Mouse (Mus musculus) cerebellum, adult 8-10 months (tissue): ENCODE measurements around the gene Enthd1.
"Not testable (repeated sequence)": the region's sequence is repeated elsewhere in the genome, so short reads cannot be mapped to it uniquely, and the experiment has no call there.

ENCODE experiments used
- DNase-seq: peaks from one replicate; pipeline ENCODE4 v3.0.0; 2022

Gene Enthd1

DNA sequence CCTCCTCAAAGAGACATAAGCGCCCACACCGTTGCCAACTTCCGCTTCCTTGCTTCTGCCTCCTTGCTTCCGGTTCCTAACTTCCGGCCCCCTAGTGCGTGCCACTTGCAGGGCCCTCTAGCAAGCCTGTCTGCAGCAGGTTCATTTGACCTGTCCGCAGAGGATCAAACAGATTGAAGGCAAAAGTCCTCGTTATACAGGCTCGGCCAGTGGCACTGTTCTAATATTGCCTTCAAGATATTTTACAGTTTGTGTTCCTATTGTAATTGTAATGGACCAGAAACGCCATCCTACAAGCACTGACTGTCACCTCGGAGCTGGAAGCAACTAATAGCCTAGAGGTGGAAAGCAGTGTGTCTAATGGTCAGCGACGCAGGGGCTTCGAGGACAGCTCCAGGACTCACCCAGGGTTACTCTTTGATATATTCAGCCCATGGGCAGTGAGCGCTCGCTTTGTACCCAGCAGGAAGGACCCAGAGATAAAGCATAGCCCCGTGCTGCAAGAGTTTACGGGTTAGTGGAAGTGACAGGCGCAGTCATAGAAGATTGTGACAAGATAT, at the start of gene Enthd1:
Gene Enthd1, minus strand, starts transcription at position 51 of the 560 bp plus-strand sequence.
- no peak for DNase-seq

DNA sequence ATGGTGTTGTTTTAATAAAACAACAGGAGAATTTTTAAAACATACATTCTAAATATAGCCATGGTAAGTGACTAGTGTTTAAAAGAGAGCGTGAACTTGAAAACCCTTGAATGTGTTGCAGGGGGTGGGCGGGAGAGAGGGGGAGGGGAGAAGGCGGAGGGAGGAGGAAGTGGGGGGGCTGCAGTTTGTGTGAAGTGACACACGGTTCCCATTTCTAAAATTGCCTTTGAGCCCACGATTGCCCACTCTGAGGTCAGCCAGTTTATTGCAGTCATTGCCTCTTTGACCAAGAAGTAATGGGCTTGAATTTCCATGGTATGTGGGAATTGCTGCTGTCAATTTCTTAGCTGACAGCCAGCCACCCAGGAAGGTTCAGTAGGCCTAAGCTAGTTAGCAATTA, 48.9 kb upstream of the Enthd1 start:
- no peak for DNase-seq

DNA sequence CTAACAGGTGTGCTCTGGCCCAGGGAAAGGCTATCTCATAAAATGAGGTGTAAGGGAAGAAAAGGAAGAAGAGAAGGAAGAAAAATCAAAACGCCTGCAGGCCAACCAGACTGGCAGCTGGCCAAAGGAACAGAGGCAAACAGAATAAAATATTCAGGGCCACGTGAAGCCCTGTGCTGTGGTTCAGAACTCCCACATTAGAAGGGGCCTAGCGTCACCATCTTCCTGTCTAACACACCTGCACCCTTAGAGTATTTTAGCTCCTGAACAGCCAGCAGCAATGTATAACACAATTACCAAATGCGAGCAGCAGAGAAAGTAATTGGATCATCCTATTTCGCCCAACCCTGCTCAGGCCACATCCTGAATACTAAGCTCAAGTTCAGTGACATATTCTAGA, 46.5 kb upstream of the Enthd1 start:
- DNase-seq: no peak

DNA sequence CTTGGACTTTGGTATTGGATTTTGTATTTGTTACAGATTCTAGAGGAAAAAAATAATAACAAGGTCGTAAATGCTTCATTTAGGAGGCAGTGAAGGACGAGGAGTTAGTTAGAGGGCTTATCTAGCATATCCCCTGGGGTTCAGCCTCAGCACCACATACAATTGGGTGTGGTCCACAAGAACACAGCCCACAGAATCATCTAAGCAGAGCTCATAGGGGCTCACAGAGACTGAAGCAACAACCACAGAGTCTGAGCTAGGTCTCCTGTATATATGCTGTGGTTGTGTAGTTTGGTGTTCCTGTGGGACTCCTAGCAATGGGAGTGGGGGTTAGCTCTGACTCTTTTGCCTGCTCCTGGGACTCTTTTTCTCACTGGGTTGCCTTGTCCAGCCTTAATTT, 45.4 kb upstream of the Enthd1 start:
- DNase-seq: no peak

DNA sequence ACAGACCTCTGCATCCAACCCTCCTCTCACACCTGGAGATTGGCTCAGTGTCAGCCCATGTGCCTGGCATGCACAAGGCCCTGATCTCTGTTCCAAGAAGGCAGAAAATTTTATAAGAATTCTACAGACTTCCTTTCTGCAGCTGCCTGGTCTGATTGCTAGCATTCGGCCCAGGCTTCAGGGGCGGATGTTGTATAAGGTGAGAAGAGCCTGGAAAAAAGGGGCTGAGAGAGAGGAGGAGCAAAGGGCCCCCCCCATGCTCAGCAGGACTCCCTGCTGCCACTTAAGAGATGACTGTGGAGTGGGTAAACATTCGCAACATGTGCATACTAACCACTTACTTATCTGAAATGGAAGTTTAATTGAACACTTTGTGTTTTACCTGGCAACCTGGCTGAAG, 43.0 kb upstream of the Enthd1 start:
- DNase-seq: no peak

DNA sequence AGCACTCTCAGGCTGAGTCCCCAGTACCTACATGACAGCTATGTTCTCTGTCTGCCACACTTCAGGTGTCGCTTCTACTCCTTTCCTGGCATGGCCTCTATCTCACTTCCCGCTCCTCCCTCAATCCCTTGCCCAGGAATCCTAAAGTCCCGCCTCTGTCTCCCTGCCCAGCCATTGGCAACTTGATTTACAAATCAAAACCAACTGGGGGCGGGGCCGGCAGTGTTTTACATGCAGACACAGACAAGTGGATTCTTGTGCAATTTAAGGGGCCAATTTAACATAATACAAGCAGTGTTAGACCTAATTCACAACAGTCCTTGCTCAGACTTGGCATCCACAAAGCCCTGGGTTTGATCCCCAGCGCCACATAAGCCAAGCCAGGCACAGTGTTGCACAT, 39.1 kb upstream of the Enthd1 start:
- no peak for DNase-seq

DNA sequence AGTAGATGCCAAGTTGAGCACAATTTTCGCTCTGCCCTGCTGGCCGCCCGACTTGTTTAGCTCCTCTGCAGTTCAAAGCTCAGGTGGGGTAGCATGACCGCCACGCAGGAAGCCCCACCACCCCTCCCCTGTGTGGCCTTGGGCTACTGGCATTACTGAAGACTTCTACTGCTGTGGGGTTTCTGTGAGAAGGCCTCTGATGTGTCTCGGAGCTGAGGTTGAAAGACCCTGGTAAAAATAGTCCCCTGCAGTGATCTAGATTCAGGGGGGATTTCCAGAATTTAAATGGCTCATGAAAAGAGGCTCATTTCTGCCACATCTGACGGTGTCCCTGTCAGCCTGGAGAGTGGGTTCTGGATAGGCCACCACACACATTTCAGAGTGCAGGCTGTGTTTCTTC, 37.5 kb upstream of the Enthd1 start:
- no peak for DNase-seq

DNA sequence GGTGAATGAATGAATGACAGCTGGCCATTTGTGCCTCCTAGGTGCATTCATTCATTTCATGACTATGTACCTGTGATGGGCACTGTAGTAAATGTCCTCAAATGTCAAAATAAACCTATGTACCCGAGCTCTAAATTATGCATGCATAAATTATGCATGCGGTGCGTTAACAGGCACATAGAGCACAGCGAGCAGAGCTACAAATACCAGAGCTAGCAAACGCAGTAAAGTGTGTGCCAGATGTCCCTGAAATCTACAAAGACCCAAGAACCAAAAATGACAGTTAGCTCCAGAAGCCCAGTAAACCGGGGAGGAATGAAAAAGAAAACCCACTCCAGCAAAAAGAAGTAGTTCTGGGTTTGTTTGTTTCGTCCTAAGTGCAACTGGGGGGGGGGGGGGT, 36.5 kb upstream of the Enthd1 start:
- no peak for DNase-seq

DNA sequence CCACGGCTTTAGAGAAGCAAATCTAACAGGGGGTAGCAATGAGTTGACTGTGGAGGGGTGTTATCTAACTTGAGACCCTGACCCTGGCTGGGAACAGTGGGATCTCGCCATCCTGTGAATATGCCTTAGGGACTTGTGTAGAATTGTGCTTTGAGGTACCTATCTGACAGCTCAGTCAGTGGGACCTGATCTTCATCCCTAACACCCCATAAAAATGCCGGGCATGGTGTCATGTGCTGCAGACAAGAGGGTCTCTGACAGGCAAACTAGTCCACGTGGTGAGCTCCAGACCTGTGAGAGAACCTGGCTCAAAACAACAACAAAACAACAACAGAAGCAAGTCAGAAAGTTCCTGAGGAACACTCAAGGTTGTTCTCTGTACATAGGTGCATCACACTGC, 34.9 kb upstream of the Enthd1 start:
- no peak for DNase-seq

DNA sequence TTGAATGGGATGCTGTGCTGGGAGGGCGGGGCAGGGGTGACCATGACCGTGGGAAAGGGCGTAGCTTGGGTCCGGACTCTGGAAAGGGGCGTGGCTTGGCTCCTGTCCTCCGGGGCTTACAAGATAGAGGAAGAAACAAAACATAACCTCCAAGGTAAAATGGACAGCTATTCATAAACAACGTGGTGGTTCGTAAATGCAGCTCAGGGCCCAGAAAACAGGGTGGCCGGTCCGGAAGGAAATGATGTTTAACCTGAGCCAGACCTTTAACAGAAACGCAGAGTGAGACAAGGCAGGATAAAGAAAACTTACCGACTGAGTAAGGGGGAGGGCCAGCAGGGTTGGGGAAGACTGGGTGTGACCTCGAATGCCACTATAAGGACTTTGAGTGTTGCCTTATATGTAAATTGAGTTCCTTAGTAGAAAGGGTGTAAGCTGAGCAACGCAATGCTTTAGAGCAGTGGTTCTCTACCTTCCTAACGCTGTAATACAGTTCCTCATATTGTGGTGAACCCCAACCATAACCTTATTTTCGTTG, 34.3 kb upstream of the Enthd1 start:
- DNase-seq: no peak

DNA sequence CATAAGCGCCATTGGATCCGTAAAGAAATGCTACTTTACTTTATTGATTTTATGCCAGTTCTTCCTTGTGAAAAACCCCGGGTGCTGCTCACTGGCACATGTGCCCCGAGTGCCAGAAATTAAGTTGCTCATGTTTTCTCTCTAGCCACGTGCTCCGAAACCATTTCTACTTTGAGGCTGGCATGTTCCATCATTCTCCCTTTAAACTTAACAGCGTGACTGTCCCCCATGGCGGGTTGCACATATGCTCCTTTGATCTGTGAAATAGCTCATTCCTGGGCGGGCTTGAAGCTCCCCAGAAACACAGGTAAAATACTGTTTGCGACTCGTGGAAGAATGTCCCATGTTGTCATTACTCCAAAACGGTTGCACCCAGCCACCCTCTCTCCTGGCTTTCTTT, 33.8 kb upstream of the Enthd1 start:
- no peak for DNase-seq

DNA sequence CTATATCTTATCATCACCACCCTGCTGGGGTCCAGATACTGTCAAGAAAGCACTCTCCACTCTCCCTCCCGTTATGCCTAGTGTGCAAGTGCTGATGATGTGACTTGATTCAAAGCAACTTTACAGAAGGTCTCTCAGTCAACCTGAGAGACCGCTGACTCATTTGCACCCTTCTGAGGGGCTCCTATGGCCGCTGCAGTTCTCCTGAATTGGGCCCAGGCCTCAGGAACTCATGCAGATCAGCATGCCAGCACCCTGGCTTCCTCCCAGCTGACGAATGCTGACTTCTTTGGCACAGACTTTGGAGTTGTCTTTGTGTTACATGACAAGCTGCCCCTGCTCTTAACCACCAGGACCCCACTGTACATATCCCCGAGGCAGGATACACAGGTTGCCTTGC, 28.9 kb upstream of the Enthd1 start:
- DNase-seq: no peak

DNA sequence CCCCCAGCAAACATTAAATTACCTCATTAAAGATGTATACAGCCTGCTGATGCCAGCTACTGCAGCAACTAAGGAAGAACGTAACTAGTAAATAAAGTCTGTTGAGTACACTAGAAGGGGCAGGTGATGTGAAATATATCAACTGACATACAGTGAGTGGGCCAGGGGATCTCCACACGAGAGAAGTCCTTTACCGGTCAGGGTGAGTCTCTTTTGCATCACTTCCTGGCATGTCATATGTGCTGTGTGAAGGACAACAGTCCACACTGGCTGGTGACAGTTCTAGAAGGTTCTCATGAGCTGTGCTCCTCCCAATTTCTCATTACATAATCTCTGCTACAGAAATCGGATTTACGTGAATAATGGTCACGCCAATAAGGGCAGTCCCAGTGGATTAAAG, 27.8 kb upstream of the Enthd1 start:
- no peak for DNase-seq

DNA sequence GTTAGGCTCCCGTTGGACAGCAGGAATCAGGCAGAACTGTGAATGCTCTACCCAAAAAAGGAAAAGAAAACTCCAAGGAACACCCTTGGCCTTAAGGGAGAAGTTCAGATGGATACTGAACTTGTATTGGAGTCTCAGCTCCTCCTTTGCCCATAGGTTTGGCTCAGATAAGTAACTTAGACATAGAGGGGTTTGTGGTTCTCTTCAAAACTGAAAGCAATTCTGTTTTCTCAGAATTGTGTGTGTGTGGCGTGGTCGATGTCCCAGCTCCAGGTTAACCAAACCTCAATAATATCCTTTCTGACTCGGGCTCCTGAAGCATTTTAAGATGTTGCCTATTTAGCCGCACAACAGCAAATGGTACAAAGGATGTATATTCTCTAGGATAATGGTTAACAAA, 25.7 kb upstream of the Enthd1 start:
- DNase-seq: no peak

DNA sequence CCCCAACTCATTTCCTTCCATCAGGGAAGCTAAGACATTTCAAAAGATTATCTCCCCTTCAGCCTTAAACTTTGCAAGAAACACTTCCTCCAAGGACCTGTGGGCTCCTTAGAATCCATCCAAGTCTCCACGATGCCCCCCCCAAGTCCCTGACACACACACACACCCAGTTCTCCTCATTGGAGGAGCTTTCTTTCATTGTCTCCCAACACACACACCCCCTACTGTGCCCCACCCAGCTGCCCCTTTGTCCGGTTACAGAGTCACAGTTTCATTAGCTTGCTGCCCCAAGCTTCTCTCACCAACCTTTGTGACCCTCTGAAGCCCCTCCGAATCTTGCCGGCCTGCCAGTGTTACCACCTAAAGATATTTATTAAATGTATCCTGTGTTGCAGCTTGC, 21.3 kb upstream of the Enthd1 start:
- no peak for DNase-seq

DNA sequence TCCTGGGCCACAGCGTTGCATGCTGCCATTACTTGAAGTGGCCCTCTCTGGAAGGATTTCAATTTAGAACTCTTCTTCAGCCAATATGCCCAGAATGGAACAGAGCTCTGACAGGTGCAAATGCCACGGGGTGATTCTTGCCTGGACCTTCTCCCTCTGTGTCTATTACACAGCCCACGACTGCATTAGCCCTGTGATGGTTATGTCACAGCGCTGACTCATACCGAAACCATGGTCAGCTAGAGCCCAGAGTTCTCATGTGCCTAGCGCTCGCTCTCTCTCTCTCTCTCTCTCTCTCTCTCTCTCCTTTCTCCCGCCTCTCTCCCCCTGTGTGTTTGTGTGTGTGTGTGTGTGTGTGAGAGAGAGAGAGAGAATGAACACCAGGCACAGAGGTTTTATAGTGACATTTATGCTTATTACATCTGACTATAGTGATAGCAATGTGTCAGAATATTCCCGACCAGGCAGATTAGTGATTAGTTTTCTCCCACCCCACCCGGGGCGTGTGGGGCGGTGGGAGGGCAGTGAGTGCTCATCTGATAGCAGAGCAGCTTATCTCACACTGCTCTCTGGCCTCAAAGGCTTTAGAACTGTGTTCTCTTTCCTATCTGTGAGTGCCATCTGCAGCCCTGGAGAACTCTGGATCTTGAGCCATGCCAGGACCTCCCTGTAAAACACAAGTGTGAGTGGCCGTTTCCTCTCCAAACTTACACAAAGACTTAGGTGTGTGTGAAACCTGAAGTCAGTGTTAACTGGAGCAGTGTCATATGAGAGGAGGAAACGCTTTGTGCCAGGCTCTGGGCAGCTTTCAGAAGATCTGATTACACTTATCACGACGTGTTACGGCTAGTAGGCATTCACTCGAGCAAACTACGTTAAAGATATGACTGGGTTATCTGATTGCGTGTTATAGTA, 17.9 kb upstream of the Enthd1 start:
- DNase-seq: no peak

DNA sequence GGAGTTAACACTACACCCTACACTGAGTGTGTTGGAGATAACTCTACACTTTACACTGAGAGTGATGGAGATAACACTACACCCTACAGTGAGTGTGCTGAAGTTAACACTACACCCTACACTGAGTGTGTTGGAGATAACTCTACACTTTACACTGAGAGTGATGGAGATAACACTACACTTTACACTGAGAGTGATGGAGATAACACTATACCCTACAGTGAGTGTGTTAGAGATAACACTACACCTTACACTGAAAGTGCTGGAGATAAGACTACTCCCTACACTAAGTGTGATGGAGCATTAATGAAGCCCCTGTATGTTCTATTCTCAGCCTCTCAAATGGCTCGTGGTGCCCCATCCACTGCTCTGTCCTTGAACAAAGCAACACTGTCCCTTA, 15.6 kb upstream of the Enthd1 start:
- DNase-seq: not testable (repeated sequence)

DNA sequence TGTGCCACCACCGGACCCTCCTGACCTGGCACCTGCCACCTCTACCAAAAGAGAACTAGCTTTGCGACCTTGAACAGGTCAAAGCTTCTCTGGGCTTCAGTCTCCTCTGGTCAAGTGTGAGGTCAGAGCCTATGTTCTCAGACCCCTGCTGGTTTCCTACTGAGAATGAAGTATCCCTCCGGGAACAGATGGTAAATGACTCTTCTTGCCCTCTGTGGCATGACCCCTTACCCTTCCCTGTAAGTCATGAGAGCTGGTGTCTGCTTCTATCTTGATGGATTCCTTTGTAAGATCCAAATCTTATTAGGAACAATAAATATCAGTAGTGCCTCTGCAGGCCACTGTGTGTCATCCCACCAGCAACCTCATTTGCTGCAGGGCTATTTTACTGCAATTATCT, 14.2 kb upstream of the Enthd1 start:
- no peak for DNase-seq

DNA sequence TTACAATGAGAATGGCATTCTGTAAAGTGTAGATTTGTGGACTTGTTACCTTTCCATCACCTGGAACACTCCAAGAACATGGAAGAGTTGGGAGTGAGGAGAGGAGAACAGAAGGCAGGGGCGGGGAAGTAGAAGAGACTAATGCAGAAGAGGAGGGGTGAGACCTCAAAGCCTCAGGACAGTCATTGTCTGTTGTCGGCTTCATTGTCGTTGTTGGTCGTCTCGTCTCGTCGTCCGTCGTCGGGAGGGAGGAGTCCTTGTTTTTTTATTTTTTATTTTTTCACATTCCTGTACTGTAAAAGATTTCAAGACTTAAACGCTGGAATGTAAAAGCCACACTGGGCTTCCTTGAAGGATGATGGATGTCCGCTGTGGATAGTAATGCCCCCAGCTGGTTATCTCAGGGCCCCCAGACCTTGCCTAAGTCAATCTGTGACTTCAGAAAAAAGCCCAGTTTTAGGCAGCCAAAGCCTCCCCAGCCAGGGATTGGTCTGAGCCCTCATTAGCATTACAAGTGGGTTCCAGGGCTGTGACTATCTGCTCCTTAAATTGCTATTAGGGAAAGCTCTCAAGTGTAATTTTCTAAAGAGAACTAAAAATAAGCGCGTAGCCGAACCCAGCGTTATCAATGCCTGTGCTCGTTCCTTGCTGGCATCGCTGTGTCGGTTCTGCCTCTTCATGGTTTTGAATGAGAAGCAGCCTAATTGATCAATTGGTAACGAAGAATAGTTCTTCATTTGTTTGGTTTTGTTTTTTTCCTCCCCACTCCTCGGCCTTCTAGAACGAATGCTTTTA, 12.4 kb upstream of the Enthd1 start:
- DNase-seq: no peak

DNA sequence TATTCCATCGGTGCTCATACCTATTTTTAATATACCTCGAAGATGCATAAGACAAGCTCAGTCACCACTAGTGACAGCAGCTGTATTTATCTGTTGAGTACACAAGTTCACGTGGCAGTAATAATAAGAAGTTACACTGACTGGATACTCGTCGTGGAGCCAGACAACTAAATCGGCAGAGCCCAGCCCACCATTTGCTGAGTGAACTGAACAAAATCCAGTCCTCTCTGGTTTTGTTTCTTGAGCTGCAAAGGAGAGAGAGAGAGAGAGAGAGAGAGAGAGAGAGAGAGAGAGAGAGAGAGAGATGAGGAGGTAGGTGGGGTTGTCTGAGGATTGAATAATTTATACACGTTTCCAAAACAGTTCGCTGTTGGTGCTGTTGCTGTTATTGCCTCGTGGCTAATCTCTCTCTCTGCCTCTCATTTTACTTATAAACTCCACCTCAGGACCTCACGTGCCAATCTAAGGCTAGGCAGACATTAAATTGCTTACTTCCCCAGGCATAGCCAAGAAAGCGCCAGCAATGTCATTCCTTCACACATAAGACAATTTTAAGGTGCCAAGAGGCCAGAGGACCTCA, 11.5 kb upstream of the Enthd1 start:
- DNase-seq: no peak

DNA sequence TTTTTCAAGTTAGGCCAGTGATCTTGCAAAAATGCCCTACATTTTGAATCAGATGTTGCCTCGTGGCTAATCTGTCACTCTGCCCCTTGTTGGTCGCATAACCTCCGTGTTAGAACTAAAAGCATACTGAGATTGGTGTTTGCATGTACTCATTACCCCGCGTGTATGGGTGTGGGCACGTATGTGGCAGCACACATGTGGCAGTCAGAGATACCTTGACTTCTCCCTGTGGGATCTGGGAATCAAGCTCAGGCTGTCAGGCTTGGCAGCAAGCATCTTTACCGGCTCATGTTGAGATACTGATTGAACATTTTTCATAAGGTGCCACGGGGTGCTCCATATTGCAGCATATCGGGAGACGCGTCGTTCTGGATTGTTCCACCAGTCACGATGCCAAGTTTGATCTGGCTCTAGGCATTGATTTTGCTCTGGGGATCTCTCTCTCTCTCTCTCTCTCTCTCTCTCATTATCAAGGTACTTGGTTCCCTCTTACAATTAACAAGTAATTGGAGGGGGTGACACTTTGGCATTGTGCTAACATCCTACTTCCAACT, 10.9 kb upstream of the Enthd1 start:
- no peak for DNase-seq

DNA sequence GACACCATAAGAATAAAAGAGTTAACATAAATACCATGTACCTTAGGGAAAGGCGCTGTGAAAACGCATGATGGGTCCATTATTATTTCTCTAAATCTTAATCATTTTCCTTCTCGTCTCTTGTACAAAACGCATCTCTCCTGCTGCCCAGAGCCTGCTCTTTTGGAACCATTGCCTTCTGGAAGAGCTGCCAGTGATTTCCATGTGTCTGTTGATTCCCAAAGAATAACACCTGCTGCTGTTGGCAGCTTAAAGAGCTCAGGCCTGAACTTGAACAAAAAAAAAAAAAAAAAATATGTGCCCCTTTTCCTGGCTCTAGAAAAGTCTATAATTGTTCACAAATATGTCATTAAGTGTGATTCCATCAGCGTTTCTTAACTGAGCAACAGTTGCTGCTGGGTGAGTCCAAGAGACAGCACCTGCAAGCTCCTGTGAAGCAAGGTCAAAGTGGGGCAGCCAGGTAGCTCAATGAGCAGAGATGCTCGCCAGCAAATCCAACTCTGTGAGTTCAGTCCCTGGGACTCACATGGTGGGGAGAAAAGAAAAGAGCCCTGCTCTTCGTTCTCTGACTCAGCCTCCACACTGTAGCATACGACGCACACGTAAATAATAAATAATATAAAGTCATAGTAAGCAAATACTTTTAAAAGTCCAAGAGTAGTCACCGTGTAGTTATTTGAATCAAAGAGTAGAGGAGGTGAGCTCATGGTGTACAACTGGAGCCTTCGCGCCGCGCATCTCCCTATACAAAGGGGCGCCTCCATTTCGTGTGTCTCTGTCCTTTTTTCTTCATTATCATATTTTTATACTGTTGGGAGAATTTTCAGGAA, 9.5 kb upstream of the Enthd1 start:
- DNase-seq: peak; percentile 34
